Mouse (Mus musculus): Measurements from ENCODE around the gene Pdlim7. TPM values are rescaled to one million over a fixed set of nuclear protein-coding genes. Genes with fewer than 3 reads are reported as not detected.

The Pdlim7 gene
- polyA plus RNA-seq (2016; fragmentation: Nextera tagmentation; extraction: Ambion mirVana) = 202 and 206 TPM in 2 replicates

DNA sequence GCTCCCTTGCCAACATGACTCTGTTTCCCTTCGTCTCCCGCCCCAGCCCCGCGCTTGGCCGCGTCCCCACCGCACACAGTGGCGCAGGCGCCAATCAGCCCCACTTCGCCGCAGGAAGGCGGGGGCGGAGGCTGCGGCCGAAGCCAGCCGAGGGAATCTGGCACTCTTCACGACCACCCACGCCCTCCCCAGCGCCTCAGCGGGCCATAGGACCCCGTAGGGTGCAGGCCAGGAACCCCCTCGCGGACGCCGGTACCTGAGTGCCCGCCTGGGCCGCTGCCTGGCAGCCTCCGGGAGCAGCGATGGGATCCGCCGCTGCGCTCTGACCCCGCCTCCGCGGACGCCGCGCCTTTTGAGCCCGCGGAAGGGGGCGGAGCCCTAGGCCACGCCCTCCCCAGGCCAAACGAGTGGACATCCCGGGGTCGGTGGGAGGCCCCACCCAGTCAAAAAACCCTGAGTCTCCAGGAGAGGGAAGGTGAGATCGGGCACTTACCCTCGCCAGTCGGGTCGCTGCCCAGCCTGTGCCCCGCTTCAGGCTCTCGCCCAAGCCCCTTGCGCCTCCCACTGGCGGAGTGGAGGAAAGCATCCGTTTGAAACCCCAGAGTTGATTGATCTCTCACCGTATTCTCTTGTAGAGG lies at the start of gene Pdlim7:
Pdlim7 (minus strand) TSS at position 566 of the 638 bp plus-strand sequence.
- Histone ChIP-seq H3K4me3 (peak within 1 kb of the TSS; percentile 92), H3K27ac (peak within 1 kb of the TSS; percentile 98), H3K36me3 (peaks cover 40% of the 10 kb centered on the region), H3K27me3 (ENCODE audit: low read depth, poor library complexity, severe bottlenecking) (peaks cover 7% of the 10 kb centered on the region; the same call in 1 of the 2 replicates), H3K4me1 (peaks cover 38% of the 10 kb centered on the region), H3K9me3 (replicated peaks) (no peaks in the 10 kb centered on the region)
- WGBS = 0% methylated on average over 55 of the region's 55 CpGs
- peak; percentile 96 for DNase-seq (ENCODE audit: low spot score)

- Histone ChIP-seq H3K9me3 (replicated peaks) (no peaks in the 10 kb centered on the region), H3K36me3 (peaks cover 84% of the 10 kb centered on the region), H3K4me3 (no peak overlapping the region), H3K27ac (no peak overlapping the region), H3K4me1 (0 out of 2 replicates have a peak, but pooled peaks cover 2% of the 10 kb centered on the region), H3K27me3 (ENCODE audit: low read depth, poor library complexity, severe bottlenecking) (no peaks in the 10 kb centered on the region)
- no peak for DNase-seq (ENCODE audit: low spot score)
- 84% methylated on average over 6 of the region's 6 CpGs for WGBS
These were observed 44.0 kb upstream of the Pdlim7 start for GRCm38 (mm10) chr13:55557499-55557898.

GRCm38 (mm10) chr13:55555921-55556320 lies 42.4 kb upstream of the Pdlim7 start:
- no peak for DNase-seq (ENCODE audit: low spot score)
- no peaks in the 10 kb centered on the region for H3K9me3 ChIP-seq (replicated peaks)
- no peak overlapping the region for H3K4me3 ChIP-seq
- H3K4me1 ChIP-seq = 0 out of 2 replicates have a peak, but pooled peaks cover 2% of the 10 kb centered on the region
- WGBS = 95% methylated on average over 9 of the region's 9 CpGs
- H3K27me3 ChIP-seq (ENCODE audit: low read depth, poor library complexity, severe bottlenecking) = no peaks in the 10 kb centered on the region
- H3K36me3 ChIP-seq = peaks cover 84% of the 10 kb centered on the region
- H3K27ac ChIP-seq = no peak overlapping the region

- H3K36me3 ChIP-seq = peaks cover 100% of the 10 kb centered on the region
- no peak overlapping the region for H3K4me3 ChIP-seq
- 90% methylated on average over 15 of the region's 15 CpGs for WGBS
These were observed 35.6 kb upstream of the Pdlim7 start for GRCm38 (mm10) chr13:55549061-55549460.

GRCm38 (mm10) chr13:55548426-55548825 lies 35.0 kb upstream of the Pdlim7 start:
- 89% methylated on average over 5 of the region's 5 CpGs for WGBS
- H3K4me1 ChIP-seq = no peaks in the 10 kb centered on the region
- no peak overlapping the region for H3K27ac ChIP-seq

More at GRCm38 (mm10) chr13:55549061-55549460, 35.6 kb upstream of the Pdlim7 start:
- H3K9me3 ChIP-seq (replicated peaks) = no peaks in the 10 kb centered on the region
- no peak for DNase-seq (ENCODE audit: low spot score)
- no peaks in the 10 kb centered on the region for H3K27me3 ChIP-seq (ENCODE audit: low read depth, poor library complexity, severe bottlenecking)
- no peak overlapping the region for H3K27ac ChIP-seq
- no peaks in the 10 kb centered on the region for H3K4me1 ChIP-seq

DNA sequence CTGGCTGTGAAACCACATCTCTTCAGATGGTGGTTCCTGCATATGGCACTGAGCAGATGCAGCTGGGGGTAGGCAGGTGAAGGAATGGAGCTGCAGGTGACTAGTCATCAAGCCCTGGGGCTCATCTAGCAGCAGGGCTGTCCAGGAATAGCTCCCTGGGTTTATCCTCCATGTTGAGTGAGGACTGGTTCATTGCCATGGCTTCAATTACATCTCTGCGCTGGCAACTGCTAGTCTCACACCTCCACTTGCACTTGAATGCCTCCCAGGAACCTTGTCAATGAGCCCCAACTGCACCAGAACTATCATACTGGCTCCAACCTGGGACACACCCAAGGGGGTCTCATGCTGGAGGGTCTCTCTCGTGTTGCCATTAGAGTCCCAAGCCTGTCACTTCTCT lies 34.4 kb upstream of the Pdlim7 start:
- no peaks in the 10 kb centered on the region for H3K27me3 ChIP-seq (ENCODE audit: low read depth, poor library complexity, severe bottlenecking)

More at GRCm38 (mm10) chr13:55548426-55548825, 35.0 kb upstream of the Pdlim7 start:
- Histone ChIP-seq H3K9me3 (replicated peaks) (no peaks in the 10 kb centered on the region), H3K27me3 (ENCODE audit: low read depth, poor library complexity, severe bottlenecking) (no peaks in the 10 kb centered on the region), H3K4me3 (no peak overlapping the region), H3K36me3 (peaks cover 100% of the 10 kb centered on the region)
- DNase-seq (ENCODE audit: low spot score) = no peak

DNA sequence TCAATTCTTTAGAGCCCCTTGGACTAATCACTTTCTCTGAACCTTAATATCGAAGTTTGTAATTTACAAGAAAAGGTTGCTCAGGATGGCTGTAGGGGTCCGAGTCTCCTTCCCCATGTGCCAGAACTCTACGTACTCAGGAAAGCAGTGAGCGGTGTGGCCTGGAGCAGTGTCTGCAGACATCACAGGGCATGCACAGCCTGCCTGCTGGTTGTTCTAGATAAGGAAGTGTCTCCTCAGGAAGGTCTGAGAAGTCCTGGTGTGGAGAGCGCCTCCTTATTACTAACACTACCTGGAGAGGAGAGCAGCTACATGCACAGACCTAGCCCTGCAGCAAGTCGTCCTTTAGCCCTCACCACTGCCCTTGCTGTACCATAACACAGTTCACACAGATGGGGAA lies 31.3 kb upstream of the Pdlim7 start:
- Histone ChIP-seq H3K27me3 (ENCODE audit: low read depth, poor library complexity, severe bottlenecking) (no peaks in the 10 kb centered on the region), H3K36me3 (peaks cover 100% of the 10 kb centered on the region), H3K27ac (no peak overlapping the region), H3K4me3 (no peak overlapping the region), H3K9me3 (replicated peaks) (no peaks in the 10 kb centered on the region), H3K4me1 (no peaks in the 10 kb centered on the region)
- no peak for DNase-seq (ENCODE audit: low spot score)
- 93% methylated on average over 6 of the region's 6 CpGs for WGBS

More for the DNA sequence above, 34.4 kb upstream of the Pdlim7 start:
- no peak for DNase-seq (ENCODE audit: low spot score)
- Histone ChIP-seq H3K27ac (no peak overlapping the region), H3K9me3 (replicated peaks) (no peaks in the 10 kb centered on the region), H3K4me1 (no peaks in the 10 kb centered on the region), H3K4me3 (no peak overlapping the region), H3K36me3 (peaks cover 100% of the 10 kb centered on the region)
- WGBS = 94% methylated on average over 2 of the region's 2 CpGs

DNA sequence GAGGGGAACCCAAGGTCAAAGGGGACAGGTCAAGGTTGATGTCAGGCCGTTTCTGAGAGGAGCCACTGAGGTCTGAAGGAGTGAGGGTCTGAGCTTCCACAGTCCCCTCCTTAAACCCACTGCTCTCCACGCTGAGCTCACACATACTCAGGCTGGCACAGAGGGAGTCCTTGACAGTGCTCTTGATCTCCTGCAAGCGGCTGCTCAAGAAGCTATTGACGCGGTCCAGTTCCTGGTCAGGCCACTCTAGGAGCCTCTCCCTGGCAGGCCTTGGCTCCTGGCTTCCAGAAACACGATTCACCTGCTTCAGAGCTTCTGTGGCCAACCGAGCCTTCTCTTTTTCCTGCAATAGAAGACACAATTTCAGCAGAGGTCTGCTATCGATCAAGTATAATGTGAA lies 30.0 kb upstream of the Pdlim7 start:
- H3K27me3 ChIP-seq (ENCODE audit: low read depth, poor library complexity, severe bottlenecking) = no peaks in the 10 kb centered on the region
- no peak for DNase-seq (ENCODE audit: low spot score)
- WGBS = 94% methylated on average over 8 of the region's 8 CpGs
- peaks cover 100% of the 10 kb centered on the region for H3K36me3 ChIP-seq
- H3K4me1 ChIP-seq = no peaks in the 10 kb centered on the region
- H3K9me3 ChIP-seq (replicated peaks) = no peaks in the 10 kb centered on the region
- H3K27ac ChIP-seq = no peak overlapping the region
- no peak overlapping the region for H3K4me3 ChIP-seq

DNA sequence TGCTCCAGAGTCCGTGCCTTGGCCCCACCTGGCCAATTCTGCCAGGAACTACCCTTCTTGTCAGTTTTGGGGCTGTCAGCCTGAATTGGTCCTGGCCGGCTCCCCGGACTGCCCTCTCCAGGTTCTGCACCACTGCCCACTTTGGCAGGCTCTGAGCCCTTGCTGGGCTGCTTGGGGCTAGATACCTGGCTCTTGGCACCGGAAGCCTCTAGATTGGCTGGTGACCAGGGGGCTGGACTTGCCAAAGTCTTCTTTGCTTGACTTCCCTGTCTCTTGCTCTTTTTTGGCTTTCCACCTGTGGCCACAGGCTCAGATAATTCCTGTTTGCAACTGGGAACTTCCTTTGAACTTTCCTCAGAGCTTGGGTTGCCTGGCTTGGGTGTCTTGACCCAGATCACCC lies 29.4 kb upstream of the Pdlim7 start:
- peaks cover 99% of the 10 kb centered on the region for H3K36me3 ChIP-seq

DNA sequence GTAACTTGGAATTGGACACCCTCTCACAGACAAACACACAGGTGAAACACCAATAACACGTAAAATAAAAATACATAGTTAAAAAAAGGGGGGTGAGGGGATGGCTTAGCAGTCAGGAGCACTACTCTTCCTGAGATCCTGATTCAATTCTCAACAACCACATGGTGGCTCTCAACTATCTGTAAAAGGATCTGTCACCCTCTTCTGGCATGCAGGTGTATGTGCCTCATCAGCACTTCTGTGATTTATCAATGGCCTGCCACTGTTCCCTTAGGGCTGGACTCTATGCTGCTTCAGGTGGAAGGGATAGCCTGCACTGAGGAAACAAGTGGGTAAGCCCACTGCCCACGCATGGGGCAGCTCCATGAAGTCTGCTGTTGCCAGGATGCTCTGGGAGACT lies 27.5 kb upstream of the Pdlim7 start:
- Histone ChIP-seq H3K9me3 (replicated peaks) (no peaks in the 10 kb centered on the region), H3K36me3 (peaks cover 86% of the 10 kb centered on the region), H3K4me1 (peaks cover 6% of the 10 kb centered on the region), H3K4me3 (no peak overlapping the region), H3K27ac (no peak overlapping the region), H3K27me3 (ENCODE audit: low read depth, poor library complexity, severe bottlenecking) (no peaks in the 10 kb centered on the region)
- WGBS = 91% methylated on average over 2 of the region's 2 CpGs
- DNase-seq (ENCODE audit: low spot score) = no peak

More for the DNA sequence above, 29.4 kb upstream of the Pdlim7 start:
- 96% methylated on average over 4 of the region's 4 CpGs for WGBS
- Histone ChIP-seq H3K27me3 (ENCODE audit: low read depth, poor library complexity, severe bottlenecking) (no peaks in the 10 kb centered on the region), H3K9me3 (replicated peaks) (no peaks in the 10 kb centered on the region), H3K27ac (no peak overlapping the region), H3K4me1 (no peaks in the 10 kb centered on the region), H3K4me3 (no peak overlapping the region)
- no peak for DNase-seq (ENCODE audit: low spot score)

DNA sequence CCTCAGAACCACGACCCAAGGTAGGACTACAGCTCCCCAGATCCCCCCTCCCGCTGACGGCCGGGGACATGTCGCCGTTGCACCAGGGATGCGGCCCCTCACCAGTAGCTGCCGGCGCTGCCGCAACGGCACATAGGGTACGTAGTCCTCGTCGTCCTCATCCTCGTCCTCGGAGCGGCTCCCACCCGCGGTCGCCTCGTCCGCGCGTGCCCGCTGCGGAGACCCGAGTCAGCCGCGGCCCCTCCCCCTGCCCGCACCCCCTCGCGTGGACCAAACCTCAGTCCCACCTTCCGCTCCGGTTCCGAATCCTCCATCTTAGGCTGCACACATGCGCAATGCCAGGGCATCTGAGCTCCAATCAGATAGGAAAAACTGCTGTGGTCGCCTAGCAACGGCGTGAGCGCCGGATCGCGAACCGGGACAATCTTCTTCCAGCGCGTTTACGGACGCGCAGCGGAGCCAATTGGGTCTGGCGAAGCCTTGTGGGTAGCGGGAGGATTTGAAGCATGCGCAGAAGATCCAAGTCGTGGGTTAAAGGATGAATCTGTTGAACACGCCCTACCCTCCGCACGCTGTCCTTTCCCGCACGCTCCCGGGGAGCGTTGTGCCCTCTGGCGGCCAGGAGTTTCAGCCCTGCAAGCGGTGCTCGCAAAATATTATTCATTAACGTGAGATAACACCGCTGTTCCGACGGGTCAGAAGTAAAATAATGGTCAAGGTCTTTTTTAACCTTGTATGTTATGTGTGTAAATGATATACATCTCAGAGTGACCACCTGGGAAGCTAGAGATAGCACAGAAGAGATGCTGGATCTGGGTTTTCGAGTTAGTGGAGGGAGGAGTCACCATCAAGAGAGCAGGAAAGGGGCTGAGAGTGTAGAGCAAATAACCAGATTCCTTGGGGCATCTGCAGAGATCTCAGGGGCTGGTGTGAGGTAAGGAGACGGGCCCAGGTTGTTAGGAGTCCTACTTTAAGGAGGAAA lies 23.0 kb upstream of the Pdlim7 start, which contains the start of gene Ddx41:
Ddx41 (minus strand) TSS at position 465 of the 982 bp plus-strand sequence.
- Histone ChIP-seq H3K27me3 (ENCODE audit: low read depth, poor library complexity, severe bottlenecking) (no peaks in the 10 kb centered on the region), H3K9me3 (replicated peaks) (no peaks in the 10 kb centered on the region), H3K4me3 (peak within 1 kb of the TSS; percentile 90), H3K4me1 (peaks cover 15% of the 10 kb centered on the region), H3K27ac (peak within 1 kb of the TSS; percentile 86), H3K36me3 (peaks cover 82% of the 10 kb centered on the region)
- WGBS = under 1% methylated on average over 70 of the region's 70 CpGs
- DNase-seq (ENCODE audit: low spot score) = peak; percentile 98

GRCm38 (mm10) chr13:55535796-55536193 lies 22.3 kb upstream of the Pdlim7 start:
- Histone ChIP-seq H3K27ac (peak overlapping the region; percentile 86), H3K9me3 (replicated peaks) (no peaks in the 10 kb centered on the region), H3K27me3 (ENCODE audit: low read depth, poor library complexity, severe bottlenecking) (no peaks in the 10 kb centered on the region), H3K4me1 (peaks cover 15% of the 10 kb centered on the region), H3K36me3 (peaks cover 82% of the 10 kb centered on the region), H3K4me3 (peak overlapping the region; percentile 90)
- 16% methylated on average over 17 of the region's 17 CpGs for WGBS
- DNase-seq (ENCODE audit: low spot score) = no peak

DNA sequence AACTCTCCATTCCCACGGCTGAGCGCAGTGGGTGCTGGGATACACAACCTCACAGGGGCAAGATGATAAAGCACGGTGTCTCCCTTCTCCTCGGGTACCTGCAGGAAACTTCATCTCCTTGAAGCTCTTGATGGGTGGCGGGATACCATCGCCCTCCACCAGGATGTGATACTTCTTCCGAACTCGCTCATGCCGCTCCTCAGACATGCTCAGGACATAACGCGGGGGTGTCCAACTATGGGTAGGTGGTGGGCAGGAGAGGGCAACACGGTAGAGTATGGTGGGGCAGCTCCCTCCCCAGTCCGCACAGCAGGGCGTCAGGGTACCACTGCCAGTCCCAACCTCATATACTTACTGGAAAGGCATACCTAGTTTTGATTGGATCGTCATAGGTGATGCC lies 21.7 kb upstream of the Pdlim7 start:
- peak overlapping the region; percentile 90 for H3K4me3 ChIP-seq
- 94% methylated on average over 15 of the region's 15 CpGs for WGBS
- H3K36me3 ChIP-seq = peaks cover 82% of the 10 kb centered on the region
- H3K27me3 ChIP-seq (ENCODE audit: low read depth, poor library complexity, severe bottlenecking) = no peaks in the 10 kb centered on the region
- H3K4me1 ChIP-seq = peaks cover 15% of the 10 kb centered on the region
- no peaks in the 10 kb centered on the region for H3K9me3 ChIP-seq (replicated peaks)
- no peak overlapping the region for H3K27ac ChIP-seq
- no peak for DNase-seq (ENCODE audit: low spot score)
